Mouse (Mus musculus) CH12.LX (cell line): ENCODE data around the gene Ndufa12.

ENCODE experiments used
- BHLHE40 ChIP-seq: IDR thresholded peaks from 2 replicates; pipeline ENCODE4 v1.6.1; 2011; ENCODE audit warnings: mild to moderate bottlenecking, low read depth, low read length, improper control_type of control experiment
- CTCF ChIP-seq, 2 experiments: IDR thresholded peaks in 1 of 2; conservative IDR thresholded peaks in 1 of 2; 2 replicates each; pipeline ENCODE4 v1.5.1; 2011 to 2012; ENCODE audit warnings: low read depth in 2 of 2, low read length in 2 of 2, improper control_type of control experiment in 1 of 2, inconsistent platforms in 1 of 2, mild to moderate bottlenecking in 1 of 2, moderate library complexity in 1 of 2
- MXI1 ChIP-seq: IDR thresholded peaks from 2 replicates; pipeline ENCODE4 v1.6.1; 2011; ENCODE audit warnings: mild to moderate bottlenecking, low read depth, low read length, improper control_type of control experiment
- NRF1 ChIP-seq: IDR thresholded peaks from 2 replicates; pipeline ENCODE4 v1.6.1; 2014; ENCODE audit warnings: low read depth, mild to moderate bottlenecking, inconsistent platforms, low read length, improper control_type of control experiment, moderate library complexity
- POLR2A ChIP-seq: IDR thresholded peaks from 2 replicates; pipeline ENCODE4 v1.6.1; 2011; ENCODE audit warnings: low read depth, mild to moderate bottlenecking, improper control_type of control experiment, low read length
- USF2 ChIP-seq: conservative IDR thresholded peaks from 2 replicates; pipeline ENCODE4 v1.6.1; 2011; ENCODE audit warnings: low read depth, low read length, improper control_type of control experiment
- ZC3H11A ChIP-seq: IDR thresholded peaks from 2 replicates; pipeline ENCODE4 v1.6.1; 2012; ENCODE audit warnings: low read depth, mild to moderate bottlenecking, inconsistent platforms, low read length, improper control_type of control experiment

DNA sequence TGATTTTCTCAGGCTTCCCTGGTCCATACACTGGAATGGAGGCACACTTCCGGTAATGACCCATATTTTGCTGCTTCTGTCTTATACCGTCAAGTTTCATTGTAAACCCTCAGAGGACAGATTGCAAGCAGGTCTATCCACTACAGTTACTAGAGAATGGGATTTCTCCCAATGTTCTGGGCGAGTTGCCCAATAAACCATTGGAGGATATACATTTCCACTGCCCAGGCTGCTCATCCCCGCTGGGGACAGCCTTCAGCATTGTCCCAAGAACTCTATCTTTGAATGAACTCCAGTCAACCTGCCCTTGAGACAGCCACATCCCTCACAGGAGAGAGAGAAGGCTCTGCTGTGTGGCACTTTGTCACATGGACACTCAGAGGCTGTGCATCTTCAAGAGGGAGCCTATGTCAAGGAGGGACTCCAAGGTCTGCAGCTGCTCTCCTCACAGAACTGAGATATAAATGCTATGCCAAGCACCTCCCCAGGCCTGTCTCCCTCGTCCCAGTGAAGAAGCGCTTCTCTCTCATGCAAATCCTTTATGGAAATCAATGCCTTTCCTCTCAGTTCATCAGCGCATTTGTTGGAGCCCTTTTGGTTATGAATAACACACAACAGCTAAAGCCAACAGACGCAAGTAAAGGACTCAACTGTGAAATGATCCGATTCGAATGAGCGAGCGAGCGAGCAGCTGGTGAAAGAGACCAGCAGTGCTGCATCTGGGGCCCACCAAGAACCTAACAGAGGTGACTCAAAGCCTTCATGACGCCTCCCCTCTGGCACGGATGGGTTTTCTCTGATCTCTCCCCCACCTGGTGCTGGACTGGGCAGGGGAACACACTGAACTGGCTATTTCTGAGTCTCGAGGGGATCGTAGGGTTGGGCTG lies 67.4 kb downstream of the Ndufa12 start:
- TF ChIP-seq POLR2A: no peak
- no peak for TF ChIP-seq CTCF (conservative IDR thresholded peaks at IDR 0.05 in 1 of 2, IDR thresholded peaks at IDR 0.05 in 1 of 2; ENCODE audit: low read depth in 2 of 2, low read length in 2 of 2)
- TF ChIP-seq USF2: no peak
- no peak for TF ChIP-seq MXI1
- no peak for TF ChIP-seq NRF1
- TF ChIP-seq ZC3H11A: no peak
- TF ChIP-seq BHLHE40: no peak
